Mouse (Mus musculus) heart, adult 2 months (tissue): ENCODE data around the gene Wiz.

Experiments used
- CTCF ChIP-seq: fragments of 200-600 bp; IDR thresholded peaks from 2 replicates; pipeline ENCODE4 v1.8.1; 2022; ENCODE audit warnings: antibody characterized with exemption, mild to moderate bottlenecking, moderate library complexity
- EP300 ChIP-seq: fragments of 200-500 bp; IDR thresholded peaks from 2 replicates; pipeline ENCODE4 v1.6.1; 2011; ENCODE audit warnings: low read depth, low read length, control low read depth; ENCODE audit not compliant: insufficient read depth
- POLR2A ChIP-seq: fragments of 200-500 bp; IDR thresholded peaks from 2 replicates; pipeline ENCODE4 v1.6.1; 2011; ENCODE audit warnings: mild to moderate bottlenecking, low read depth, low read length, control low read depth; ENCODE audit not compliant: insufficient read depth

GRCm38 (mm10) chr17:32435151-32435550 lies 45.9 kb upstream of the Wiz start:
- TF ChIP-seq EP300 (no peak), CTCF (no peak), POLR2A (no peak)
